Mouse (Mus musculus) left cerebral cortex, adult 18-20 months (tissue): ENCODE results near the gene Prrc2c. TPM values are rescaled to one million over a fixed set of nuclear protein-coding genes. Genes with fewer than 3 reads are reported as not detected.
A peak's percentile ranks its signal among the peaks of the same experiment; 100 is the strongest.
"Not testable (repeated sequence)": the region's sequence is repeated elsewhere in the genome, so short reads cannot be mapped to it uniquely, and the experiment has no call there.

Source experiments
- DNase-seq, 2 experiments: peaks; one replicate each; pipeline ENCODE4 v3.0.0; 2021 to 2022; ENCODE audit warnings: low spot score in 2 of 2, mixed read lengths in 1 of 2
- total RNA-seq, 2 experiments: library from RNA; stranded (reverse); gene quantifications; 2 replicates each; pipeline ENCODE4 v1.2.3; 2021

Prrc2c gene
- total RNA-seq, 2 experiments from 2014 or later: 180 to 183 TPM

- DNase-seq: no peak
Observed at GRCm38 (mm10) chr1:162697866-162698265, 42.5 kb downstream of the Prrc2c start.

DNA sequence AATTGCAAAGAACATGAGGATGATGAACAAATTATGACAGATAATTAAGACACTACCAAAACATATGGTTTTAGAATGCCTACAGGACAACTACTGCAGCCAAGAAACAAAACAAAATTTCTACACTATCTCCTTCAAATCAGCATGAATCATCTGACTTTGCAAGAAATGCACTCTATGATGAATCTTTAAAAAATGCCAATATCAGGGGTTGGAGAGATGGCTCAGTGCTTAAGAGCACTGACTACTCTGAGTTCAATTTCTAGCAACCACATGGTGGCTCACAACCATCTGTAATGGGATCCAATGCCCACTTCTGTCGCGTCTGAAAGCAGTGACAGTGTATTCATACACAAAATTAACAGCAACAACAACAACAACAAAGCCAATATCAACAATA is 46.6 kb downstream of the Prrc2c start:
- DNase-seq: no peak

DNA sequence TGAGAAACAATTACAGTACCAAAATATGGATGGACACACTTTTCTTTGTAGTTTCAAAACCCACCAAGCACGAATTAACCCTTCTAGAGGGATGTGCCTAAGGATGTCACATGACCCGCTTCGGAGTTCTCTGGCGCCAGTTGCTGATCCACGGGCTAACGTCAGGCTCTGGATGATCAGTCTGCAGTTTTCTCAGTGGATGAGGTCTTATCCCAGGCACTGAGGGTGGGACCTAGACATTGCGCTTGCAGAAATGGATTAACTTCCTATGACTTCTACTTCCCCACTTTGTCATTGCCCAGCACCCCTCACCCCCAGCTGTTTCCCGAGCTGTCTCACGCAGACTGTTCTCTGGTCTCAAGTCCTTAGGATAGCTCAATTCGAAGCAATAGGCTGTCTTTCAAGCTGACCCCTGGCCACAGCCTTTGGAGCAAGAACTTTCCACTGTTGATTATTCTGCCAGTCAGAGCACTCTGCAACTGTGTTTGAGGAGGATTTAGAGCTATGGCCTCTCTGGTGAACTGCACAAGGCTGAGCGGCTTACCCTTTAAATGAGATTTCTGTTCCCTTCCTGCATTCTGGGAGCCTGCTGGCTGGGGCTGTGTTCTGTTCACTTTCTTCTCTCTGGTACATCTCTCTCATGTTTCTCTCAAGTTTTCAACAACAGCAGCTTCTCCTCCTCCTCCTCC is 74.7 kb downstream of the Prrc2c start:
- no peak for DNase-seq

DNA sequence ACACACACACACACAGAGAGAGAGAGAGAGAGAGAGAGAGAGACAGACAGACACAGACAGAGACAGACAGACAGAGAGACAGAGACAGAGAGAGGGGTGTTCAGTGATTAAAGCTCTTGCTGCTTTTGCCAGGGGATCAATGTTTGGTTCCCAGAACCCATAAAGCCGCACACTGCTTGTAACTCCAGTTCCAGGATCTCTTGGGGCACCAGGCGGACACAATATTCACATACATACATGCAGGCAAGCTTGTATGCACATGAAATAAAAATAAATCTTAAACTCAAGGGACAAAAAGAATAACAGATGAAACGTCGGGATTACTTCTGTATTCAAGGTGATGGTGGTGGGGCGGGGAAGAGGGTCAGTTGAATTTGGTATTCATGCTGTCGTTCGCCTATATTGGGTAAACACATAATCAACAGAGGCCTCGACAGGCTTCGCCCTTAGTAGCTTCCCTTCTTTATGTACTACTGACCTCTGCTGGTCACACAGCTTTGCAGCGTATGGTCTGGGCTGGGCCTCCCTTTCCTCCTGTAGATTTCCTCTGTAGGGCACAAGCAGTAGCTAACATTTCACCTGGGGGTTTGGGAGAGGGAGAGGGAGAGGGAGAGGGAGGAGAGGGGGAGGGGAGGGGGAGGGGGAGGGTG is 75.4 kb downstream of the Prrc2c start:
- DNase-seq: peak; percentile 61 to 72

DNA sequence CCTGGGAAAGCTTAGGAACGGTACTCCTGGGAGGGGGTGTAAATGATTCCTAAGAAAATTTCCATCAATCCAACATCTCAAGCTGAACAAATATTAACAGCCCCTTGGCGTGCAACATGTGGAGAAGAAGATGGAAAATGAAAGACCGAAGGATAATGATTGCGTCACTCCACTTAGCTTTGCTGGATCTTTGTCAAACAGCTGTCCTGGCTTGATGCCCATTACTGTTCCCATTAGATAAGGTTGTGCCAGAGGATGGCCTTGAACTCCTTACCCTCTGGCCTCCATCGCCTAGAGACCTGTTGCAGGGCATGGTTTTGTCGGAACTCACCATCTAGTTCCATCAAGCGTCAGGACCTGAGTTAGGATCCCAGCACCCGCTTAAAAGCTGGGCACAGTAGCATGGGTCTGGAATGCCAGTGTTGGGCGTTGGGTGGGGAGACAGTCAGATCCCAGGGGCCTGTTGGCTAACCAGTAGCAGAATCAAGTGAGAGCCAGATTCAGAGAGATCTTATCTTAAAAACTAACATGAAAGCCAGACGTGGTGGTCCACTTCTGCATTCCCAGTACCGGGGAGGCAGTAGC is 80.0 kb downstream of the Prrc2c start:
- no peak for DNase-seq

- no peak for DNase-seq
Observed at GRCm38 (mm10) chr1:162658119-162658518, 82.2 kb downstream of the Prrc2c start, which contains the start of gene Myocos. Gene Myocos, minus strand, starts transcription at chr1:162658219.

GRCm38 (mm10) chr1:162648416-162648815 is 91.9 kb downstream of the Prrc2c start:
- no peak for DNase-seq

GRCm38 (mm10) chr1:162646083-162646686 is 94.2 kb downstream of the Prrc2c start:
- no peak for DNase-seq

GRCm38 (mm10) chr1:162643752-162644151 is 96.6 kb downstream of the Prrc2c start:
- peak; percentile 12 to 27 for DNase-seq

- no peak for DNase-seq
Observed at GRCm38 (mm10) chr1:162642591-162642990, 97.8 kb downstream of the Prrc2c start.

- no peak for DNase-seq
Observed at GRCm38 (mm10) chr1:162639861-162640260, 100.5 kb downstream of the Prrc2c start.

DNA sequence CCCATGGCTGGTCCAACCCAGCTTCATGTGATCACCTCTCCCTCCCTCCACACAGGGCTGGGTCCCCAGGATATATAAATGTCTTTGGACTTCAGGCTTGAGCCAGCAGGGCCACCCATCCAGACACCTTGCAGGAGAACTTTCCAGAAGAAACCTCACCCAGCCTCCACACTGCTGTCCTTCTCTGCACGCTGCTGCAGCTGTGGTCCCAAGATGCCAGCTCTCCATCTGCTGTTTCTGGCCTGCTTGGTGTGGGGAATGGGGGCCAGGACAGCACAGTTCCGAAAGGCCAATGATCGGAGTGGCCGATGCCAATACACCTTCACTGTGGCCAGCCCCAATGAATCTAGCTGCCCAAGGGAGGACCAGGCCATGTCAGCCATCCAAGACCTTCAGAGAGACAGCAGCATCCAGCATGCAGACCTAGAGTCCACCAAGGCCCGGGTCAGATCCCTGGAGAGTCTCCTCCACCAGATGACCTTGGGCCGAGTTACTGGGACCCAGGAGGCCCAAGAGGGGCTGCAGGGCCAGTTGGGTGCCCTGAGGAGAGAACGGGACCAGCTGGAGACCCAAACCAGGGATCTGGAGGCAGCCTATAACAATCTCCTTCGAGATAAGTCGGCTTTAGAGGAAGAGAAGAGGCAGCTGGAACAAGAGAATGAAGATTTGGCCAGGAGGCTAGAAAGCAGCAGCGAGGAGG is 101.2 kb downstream of the Prrc2c start, which contains the start of gene Myoc:
Gene Myoc, plus strand, starts transcription at position 105 of the 700 bp plus-strand sequence.
- no peak for DNase-seq

DNA sequence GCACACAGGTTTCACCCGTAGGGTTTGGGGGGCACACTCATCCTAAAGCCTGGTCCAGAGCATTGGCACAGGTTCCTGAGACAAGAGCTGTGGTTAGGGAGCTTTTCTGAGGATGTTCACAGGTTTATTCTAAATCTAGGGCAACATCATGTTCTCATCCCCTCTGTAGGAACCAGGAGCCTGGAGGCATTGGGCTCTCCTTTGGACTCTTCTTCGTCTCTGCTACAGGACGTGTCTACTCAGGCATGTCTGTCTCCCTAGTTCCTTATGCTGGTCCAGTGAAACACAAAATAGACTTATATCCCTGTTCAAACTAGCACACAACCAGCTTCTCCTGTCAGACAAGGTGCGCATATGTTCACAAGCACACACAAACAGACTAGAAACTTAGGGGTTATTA is 101.8 kb downstream of the Prrc2c start:
- DNase-seq: no peak

- no peak for DNase-seq
Observed at GRCm38 (mm10) chr1:162636516-162636915, 103.8 kb downstream of the Prrc2c start.

GRCm38 (mm10) chr1:162635291-162635931 is 104.9 kb downstream of the Prrc2c start:
- not testable (repeated sequence) for DNase-seq

- not testable (repeated sequence) for DNase-seq
Observed at GRCm38 (mm10) chr1:162628326-162628725, 112.0 kb downstream of the Prrc2c start.

- DNase-seq: not testable (repeated sequence)
Observed at GRCm38 (mm10) chr1:162627821-162628220, 112.5 kb downstream of the Prrc2c start.

GRCm38 (mm10) chr1:162625229-162625628 is 115.1 kb downstream of the Prrc2c start:
- no peak for DNase-seq

DNA sequence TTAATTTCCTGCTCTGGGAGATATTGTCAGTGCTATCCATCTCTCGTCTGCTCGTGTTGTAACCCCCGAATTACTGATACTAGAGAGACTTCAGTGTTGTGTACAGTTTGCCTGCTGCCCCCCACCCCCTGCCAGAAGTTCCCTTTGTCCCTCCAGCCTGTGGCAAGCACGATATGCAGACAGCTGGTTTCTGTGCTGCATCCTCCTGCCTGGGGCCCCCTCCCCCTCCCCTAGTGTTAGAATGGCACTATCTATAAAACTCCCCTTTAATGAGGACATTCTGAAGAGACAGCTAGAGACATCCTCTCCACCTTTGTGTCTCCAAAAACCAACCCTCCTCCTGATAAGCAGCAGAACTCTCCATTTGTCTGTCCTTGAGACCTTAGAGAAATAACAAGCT is 116.5 kb downstream of the Prrc2c start:
- DNase-seq: no peak
